Mouse (Mus musculus) v-Abl transformed pro-B cells (cell line): Measurements from ENCODE around the gene Snx8.

Experiments
- in situ Hi-C, 2 experiments: fragments of 400-800 bp; cut with MboI; formaldehyde crosslinking; loops; one replicate each; pipeline ENCODE4 v1.15.1; 2025; ENCODE audit not compliant: unreplicated experiment in 2 of 2

Snx8 gene

GRCm38 (mm10) chr5:140388588-140389576 lies at the start of gene Snx8:
TSS of gene Snx8 (minus strand) at chr5:140389262.
- in situ Hi-C loops = no loop called here

- in situ Hi-C loops = loop anchor here (5.0 to 10.0 kb wide), 2 partner anchors 102 to 190 kb away; no protein-coding TSS in a partner anchor
These were observed 36.1 kb upstream of the Snx8 start for GRCm38 (mm10) chr5:140425016-140425783.

- in situ Hi-C loops = loop anchor here in 1 of 2 experiments (10.0 kb wide), 1 partner anchor 194 kb away; no protein-coding TSS in a partner anchor
These were observed 31.6 kb upstream of the Snx8 start for GRCm38 (mm10) chr5:140420616-140421015.

GRCm38 (mm10) chr5:140419442-140420080 lies 30.5 kb upstream of the Snx8 start:
- in situ Hi-C loops = loop anchor here in 1 of 2 experiments (5.0 to 10.0 kb wide), 2 partner anchors 83 to 195 kb away; no protein-coding TSS in a partner anchor

DNA sequence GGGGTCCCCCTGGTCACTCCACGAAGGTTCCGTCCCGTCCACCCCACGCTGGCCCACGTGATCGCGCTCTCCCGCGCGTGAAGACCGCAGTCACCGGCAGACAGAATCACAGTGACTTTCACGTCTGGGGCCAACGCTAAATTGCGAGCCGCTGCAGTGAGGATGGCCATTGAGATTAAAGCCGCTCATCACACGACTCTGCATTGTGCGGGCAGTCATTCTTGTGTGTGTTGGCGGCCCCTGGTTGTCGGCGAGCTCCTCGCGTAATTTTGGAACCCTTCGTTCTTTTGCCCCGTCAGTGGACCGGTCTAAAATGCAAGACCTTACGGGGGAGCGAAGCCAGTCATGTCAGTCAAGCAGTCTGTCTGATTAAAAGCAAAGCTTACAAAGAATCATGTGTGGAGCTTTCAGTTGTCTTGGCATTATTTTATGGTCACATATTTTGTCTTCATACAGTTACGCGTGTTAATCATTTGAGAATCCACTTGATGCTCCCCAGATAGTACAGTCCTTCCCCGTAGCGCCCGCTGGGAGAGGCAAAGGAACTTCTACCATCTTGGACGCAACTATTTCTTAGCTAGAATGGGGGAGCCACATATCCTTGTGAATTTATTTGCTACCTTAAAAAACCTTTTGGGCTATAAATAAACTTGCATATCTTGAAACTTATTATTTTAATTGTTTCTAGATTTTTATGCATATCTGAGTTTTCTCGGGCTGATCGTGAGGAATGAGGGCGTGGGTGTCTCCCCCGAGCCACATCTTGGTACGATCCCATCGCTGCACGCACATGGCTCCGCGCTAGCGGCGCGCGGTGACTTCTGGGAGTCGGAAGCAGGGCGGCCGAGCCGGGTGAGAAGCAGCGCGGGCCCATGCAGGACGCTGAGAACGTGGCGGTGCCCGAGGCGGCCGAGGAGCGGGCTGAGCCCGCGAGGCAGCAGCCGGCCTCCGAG lies 29.7 kb upstream of the Snx8 start, which contains the start of gene Eif3b:
TSS of gene Eif3b (plus strand) at position 840 of the 953 bp plus-strand sequence.
- in situ Hi-C loops = loop anchor here in 1 of 2 experiments (5.0 kb wide), 1 partner anchor 84 kb away; no protein-coding TSS in a partner anchor

- in situ Hi-C loops = loop anchor here in 1 of 2 experiments (5.0 kb wide), 1 partner anchor 84 kb away; no protein-coding TSS in a partner anchor
These were observed 29.0 kb upstream of the Snx8 start for GRCm38 (mm10) chr5:140418106-140418488.

- in situ Hi-C loops = loop anchor here in 1 of 2 experiments (5.0 kb wide), 2 partner anchors 88 to 123 kb away; no protein-coding TSS in a partner anchor
These were observed 25.6 kb upstream of the Snx8 start for GRCm38 (mm10) chr5:140414647-140415046.

DNA sequence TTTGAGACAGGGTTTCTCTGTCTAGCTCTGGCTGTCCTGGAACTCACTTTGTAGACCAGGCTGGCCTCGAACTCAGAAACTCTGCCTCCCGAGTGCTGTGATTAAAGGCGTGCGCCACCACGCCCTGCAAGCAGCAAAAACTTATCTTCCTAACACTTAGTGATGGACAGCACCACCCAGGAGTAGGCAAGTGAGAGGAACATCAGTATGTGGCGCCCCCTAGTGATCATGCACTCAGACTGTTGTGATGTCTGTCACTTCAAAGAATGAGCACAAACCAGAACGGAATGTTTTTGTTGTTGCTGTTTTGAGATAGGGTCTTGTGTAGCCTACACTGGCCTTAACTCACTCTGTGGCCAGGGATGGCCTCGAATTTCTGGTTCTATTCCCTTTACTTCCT lies 22.3 kb upstream of the Snx8 start:
- in situ Hi-C loops = loop anchor here in 1 of 2 experiments (5.0 kb wide), 1 partner anchor 126 kb away; no protein-coding TSS in a partner anchor

GRCm38 (mm10) chr5:140408801-140409200 lies 19.7 kb upstream of the Snx8 start:
- in situ Hi-C loops = no loop called here

GRCm38 (mm10) chr5:140406666-140407065 lies 17.6 kb upstream of the Snx8 start:
- in situ Hi-C loops = no loop called here

DNA sequence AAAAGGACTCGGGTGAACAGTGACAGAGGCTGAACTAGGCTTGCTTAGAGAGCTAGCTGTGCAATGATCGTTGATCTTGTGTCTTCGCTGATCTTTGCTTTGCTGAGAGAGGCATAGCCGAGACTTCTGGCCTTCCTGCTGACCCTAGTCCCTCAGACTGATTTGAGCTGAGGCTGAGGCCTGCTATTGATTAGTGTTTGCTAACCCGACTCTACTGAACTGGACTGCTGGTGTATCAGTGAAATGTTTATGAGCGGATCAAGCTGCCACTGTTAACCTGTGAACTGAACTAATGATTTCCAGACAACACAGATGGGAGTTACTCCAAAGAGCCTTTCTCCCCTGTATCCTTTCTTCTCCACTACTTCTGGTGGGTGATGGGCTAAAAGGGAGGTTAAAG lies 16.1 kb upstream of the Snx8 start:
- in situ Hi-C loops = no loop called here

DNA sequence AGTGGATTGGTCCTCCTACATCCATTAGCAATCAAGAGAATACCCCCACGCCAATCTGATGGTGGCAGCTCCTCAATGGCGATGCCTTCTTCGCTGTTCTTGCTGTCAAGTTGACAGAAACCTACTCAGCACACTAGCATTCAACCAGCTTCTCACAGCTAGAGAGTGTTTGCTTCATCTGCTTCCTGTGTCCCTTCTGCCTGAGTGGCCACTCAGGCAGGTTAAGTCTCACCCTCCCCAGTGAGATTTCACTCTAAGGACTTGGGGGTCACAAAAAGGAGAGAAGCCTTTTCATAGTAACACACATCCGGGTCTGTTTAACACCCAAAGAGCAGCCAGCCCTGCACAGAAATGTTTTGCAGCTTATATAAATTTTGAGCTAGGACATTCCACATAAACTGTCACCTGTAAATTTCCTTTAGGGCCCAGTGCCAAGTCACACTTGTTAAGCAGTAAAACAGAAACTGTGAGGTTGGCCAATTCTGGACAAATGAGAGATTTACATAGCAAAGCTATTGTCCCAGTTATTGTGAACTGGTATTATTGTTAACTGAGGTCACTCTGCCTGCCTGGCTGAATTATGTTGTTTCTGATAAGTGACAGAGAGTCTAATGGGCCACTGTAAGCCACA lies 13.7 kb upstream of the Snx8 start:
- in situ Hi-C loops = no loop called here

GRCm38 (mm10) chr5:140396166-140396940 lies 7.3 kb upstream of the Snx8 start:
- in situ Hi-C loops = loop anchor here (5.0 to 10.0 kb wide), 6 partner anchors 59 to 562 kb away; no protein-coding TSS in a partner anchor

DNA sequence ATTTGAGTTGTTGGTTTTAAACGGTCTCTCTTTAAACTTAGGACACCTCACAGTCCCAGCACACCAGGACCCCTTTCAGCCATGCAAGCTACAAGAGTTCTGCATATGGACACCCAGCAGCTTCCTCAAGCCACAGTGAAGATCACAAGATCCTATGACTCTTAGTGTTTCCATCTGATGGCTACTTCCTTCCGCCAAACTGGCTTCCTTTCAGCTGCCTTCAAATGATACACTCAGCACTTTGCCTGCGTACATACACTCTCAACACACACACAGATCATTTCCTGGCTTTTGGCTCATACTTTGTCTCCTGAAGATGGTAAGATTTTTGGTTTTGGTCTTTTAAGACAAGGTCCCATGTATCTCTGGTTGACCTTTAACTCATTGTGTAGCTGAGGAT lies 3.6 kb upstream of the Snx8 start:
- in situ Hi-C loops = loop anchor here (5.0 to 10.0 kb wide), 5 partner anchors 55 to 558 kb away; no protein-coding TSS in a partner anchor

DNA sequence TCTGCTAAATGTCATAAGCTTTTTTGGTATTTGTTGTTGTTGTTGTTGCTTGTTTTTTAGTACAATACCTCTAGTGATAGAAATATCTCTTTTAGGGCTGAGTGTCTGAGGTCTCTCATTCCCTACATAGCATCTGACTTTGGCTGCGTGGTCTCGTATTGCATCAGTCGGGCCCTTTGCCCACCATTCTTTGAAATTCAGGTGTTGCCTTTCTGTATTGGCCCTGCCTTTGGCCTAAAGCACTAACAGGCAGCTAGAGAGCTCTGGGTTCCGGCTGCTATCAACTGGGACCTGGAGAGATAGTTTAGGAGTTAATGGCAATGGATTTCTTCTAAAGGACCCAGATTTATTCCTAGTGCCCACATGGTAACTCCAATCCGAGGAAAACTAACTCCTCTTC lies 2.9 kb upstream of the Snx8 start:
- in situ Hi-C loops = loop anchor here (5.0 to 10.0 kb wide), 5 partner anchors 55 to 557 kb away; no protein-coding TSS in a partner anchor

GRCm38 (mm10) chr5:140391435-140391834 lies 2.4 kb upstream of the Snx8 start:
- in situ Hi-C loops = loop anchor here (5.0 to 10.0 kb wide), 5 partner anchors 54 to 557 kb away; no protein-coding TSS in a partner anchor

GRCm38 (mm10) chr5:140389647-140390046 lies 585 bp upstream of the Snx8 start:
- in situ Hi-C loops = loop anchor here (5.0 to 10.0 kb wide), 5 partner anchors 52 to 555 kb away; no protein-coding TSS in a partner anchor
